Mouse (Mus musculus): ENCODE results near the gene Snap47. TPM values are rescaled to one million over a fixed set of nuclear protein-coding genes. Genes with fewer than 3 reads are reported as not detected.

Gene Snap47
- polyA plus RNA-seq, 1 experiment from 2014 or later = 157 TPM

DNA sequence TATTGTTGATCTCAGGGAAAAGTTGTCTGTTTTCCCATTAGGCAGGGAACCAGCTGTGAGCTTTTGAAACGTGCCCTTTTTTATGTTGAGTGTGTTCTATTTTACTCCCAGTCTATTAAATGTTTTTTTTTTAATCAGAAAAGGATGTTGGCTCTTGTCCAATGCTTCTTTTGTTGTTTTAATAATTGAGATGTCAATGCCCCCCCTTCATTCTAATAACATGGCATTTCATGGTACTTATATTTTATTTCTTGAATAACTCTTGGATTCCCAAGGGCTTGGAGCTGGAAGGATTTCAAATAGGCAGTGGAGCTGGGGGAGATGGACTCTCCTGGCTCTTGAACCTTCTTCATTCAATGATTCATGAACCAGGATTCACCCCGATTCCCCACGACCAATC, 85.0 kb downstream of the Snap47 start:
- no peaks in the 10 kb centered on the region for H3K9me3 ChIP-seq
- H3K4me1 ChIP-seq = peaks cover 25% of the 10 kb centered on the region
- 0 out of 2 replicates have a peak overlapping the region, but pooled peaks have one; percentile 5 for H3K9ac ChIP-seq
- no peaks in the 10 kb centered on the region for H3K36me3 ChIP-seq
- ATAC-seq (ENCODE audit: insufficient number of reproducible peaks, insufficient read depth, low FRiP score, low TSS enrichment) = no peak
- no peaks in the 10 kb centered on the region; the same call in 1 of the 2 replicates for H3K27me3 ChIP-seq
- H3K4me2 ChIP-seq (replicated peaks) = no peak overlapping the region
- no peak overlapping the region for H3K4me3 ChIP-seq
- 0 out of 2 replicates have a peak overlapping the region, but pooled peaks have one; percentile 47 for H3K27ac ChIP-seq
- 61% methylated on average over 3 of the region's 3 CpGs for WGBS

DNA sequence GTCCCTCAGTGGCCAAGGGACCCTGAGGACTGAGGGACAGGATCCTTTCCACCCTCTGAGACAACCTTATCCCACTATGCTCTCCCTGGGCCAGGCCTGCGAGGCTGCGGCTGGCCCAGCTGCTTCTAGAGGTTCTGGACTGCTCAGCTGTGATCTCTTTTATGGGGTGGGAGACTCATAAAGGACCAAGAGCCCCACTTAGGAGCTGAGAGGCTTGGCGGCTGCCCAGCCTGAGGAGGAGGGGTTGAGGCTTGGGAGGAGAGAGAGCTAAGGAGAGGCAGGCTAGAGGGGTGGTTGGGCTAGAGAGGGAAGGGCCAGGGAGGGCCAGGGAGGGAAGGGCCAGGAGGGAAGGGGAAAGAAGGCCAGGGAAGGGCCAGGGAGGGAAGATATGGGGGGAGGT, 86.6 kb downstream of the Snap47 start:
- Histone ChIP-seq H3K4me1 (peaks cover 25% of the 10 kb centered on the region), H3K9me3 (no peaks in the 10 kb centered on the region), H3K27me3 (no peaks in the 10 kb centered on the region; the same call in 1 of the 2 replicates), H3K4me3 (no peak overlapping the region), H3K9ac (no peak overlapping the region), H3K4me2 (replicated peaks) (no peak overlapping the region), H3K36me3 (no peaks in the 10 kb centered on the region), H3K27ac (peak overlapping the region; percentile 57)
- no peak for ATAC-seq (ENCODE audit: insufficient number of reproducible peaks, insufficient read depth, low FRiP score, low TSS enrichment)
- WGBS = 66% methylated on average over 3 of the region's 3 CpGs

DNA sequence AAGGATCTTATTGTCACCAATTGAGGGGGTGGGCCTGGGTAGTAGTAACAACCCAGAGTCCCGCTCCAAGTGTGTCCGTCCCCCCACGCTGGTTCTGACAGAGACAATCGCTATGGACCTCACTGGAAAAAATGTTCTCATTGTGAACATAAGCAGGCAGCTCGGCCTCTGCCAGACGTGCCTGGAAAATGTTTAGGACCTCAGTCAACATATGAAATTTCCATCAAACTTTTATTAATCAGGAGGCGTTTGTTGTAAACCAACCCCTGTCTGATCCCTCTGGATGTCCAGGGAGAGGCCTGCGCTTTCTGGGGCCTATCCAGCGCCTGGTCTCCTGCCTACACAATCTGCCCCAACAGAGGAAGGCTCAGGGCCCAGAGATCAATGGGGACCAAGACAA, 87.0 kb downstream of the Snap47 start:
- peaks cover 25% of the 10 kb centered on the region for H3K4me1 ChIP-seq
- 79% methylated on average over 9 of the region's 9 CpGs for WGBS
- H3K36me3 ChIP-seq = no peaks in the 10 kb centered on the region
- H3K4me2 ChIP-seq (replicated peaks) = no peak overlapping the region
- no peak for ATAC-seq (ENCODE audit: insufficient number of reproducible peaks, insufficient read depth, low FRiP score, low TSS enrichment)
- H3K9me3 ChIP-seq = no peaks in the 10 kb centered on the region
- no peak overlapping the region for H3K4me3 ChIP-seq
- H3K27me3 ChIP-seq = no peaks in the 10 kb centered on the region; the same call in 1 of the 2 replicates
- peak overlapping the region; percentile 57 for H3K27ac ChIP-seq
- H3K9ac ChIP-seq = no peak overlapping the region

DNA sequence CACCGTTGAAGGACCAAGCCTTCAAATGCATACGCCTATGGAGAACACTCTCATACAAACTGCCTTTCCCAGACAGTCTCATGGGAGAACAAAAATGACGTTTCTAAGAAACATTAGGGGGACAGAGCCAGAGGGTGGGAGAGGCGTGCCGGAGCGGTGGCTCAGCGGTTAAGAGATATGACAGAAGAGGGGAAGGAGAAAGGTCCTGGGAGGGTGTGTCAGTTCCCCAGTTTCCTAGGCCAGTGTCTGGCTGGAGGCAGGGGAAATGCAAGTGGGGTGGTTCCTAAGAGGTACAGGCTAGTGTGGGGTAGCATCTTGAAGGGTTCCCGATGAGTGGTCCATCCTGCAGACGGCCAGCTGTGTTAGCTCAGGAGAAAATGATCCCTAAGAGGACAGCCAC, 89.7 kb downstream of the Snap47 start:
- Histone ChIP-seq H3K9me3 (no peaks in the 10 kb centered on the region), H3K4me1 (peaks cover 19% of the 10 kb centered on the region), H3K27ac (no peak overlapping the region), H3K9ac (no peak overlapping the region), H3K36me3 (no peaks in the 10 kb centered on the region), H3K4me2 (replicated peaks) (no peak overlapping the region), H3K27me3 (no peaks in the 10 kb centered on the region; the same call in 1 of the 2 replicates), H3K4me3 (no peak overlapping the region)
- no peak for ATAC-seq (ENCODE audit: insufficient number of reproducible peaks, insufficient read depth, low FRiP score, low TSS enrichment)
- WGBS = 89% methylated on average over 9 of the region's 9 CpGs

Other genes starting within 250 kb of the Snap47 start
- 90.9 and 98.5 TPM in 2 replicates for gene Mrpl55, start 248.7 kb downstream of the Snap47 start, polyA plus RNA-seq (2016; fragmentation: Nextera tagmentation; extraction: Ambion mirVana)
- 36.2 and 40.5 TPM in 2 replicates for gene 2310033P09Rik, start 242.9 kb downstream of the Snap47 start, polyA plus RNA-seq (2016; fragmentation: Nextera tagmentation; extraction: Ambion mirVana)
- 637 TPM in 2 replicates for gene Arf1, start 222.9 kb downstream of the Snap47 start, polyA plus RNA-seq (2016; fragmentation: Nextera tagmentation; extraction: Ambion mirVana)
- gene Wnt3a, start 160.4 kb downstream of the Snap47 start, polyA plus RNA-seq (2016; fragmentation: Nextera tagmentation; extraction: Ambion mirVana) = 1.8 and 2.6 TPM in 2 replicates
- 5.9 and 7.1 TPM in 2 replicates for gene Wnt9a, start 144.3 kb downstream of the Snap47 start, polyA plus RNA-seq (2016; fragmentation: Nextera tagmentation; extraction: Ambion mirVana)
- gene Prss38, start 75.5 kb downstream of the Snap47 start, polyA plus RNA-seq (2016; fragmentation: Nextera tagmentation; extraction: Ambion mirVana) = not detected in 2 replicates
- gene Jmjd4, start 1.1 kb downstream of the Snap47 start, polyA plus RNA-seq (2016; fragmentation: Nextera tagmentation; extraction: Ambion mirVana) = 18.8 and 19.3 TPM in 2 replicates
- gene Zfp867, start 21.3 kb upstream of the Snap47 start, polyA plus RNA-seq (2016; fragmentation: Nextera tagmentation; extraction: Ambion mirVana) = 8.7 and 10.1 TPM in 2 replicates
- gene Zkscan17, start 75.6 kb upstream of the Snap47 start, polyA plus RNA-seq (2016; fragmentation: Nextera tagmentation; extraction: Ambion mirVana) = 28.3 and 29.9 TPM in 2 replicates
- 0.08 and 0.25 TPM in 2 replicates for gene Nlrp3, start 90.4 kb upstream of the Snap47 start, polyA plus RNA-seq (2016; fragmentation: Nextera tagmentation; extraction: Ambion mirVana)
- 0.09 TPM in 1 of 2 replicates, not detected in the other for gene Olfr222, start 125.0 kb upstream of the Snap47 start, polyA plus RNA-seq (2016; fragmentation: Nextera tagmentation; extraction: Ambion mirVana)
- gene Olfr223, start 142.1 kb upstream of the Snap47 start, polyA plus RNA-seq (2016; fragmentation: Nextera tagmentation; extraction: Ambion mirVana) = not detected in 2 replicates
- 87.9 and 109 TPM in 2 replicates for gene Mprip, start 210.1 kb upstream of the Snap47 start, polyA plus RNA-seq (2016; fragmentation: Nextera tagmentation; extraction: Ambion mirVana)